Mouse (Mus musculus) thymus, adult 2 months (tissue): ENCODE results near the gene Rtn4ip1.

Source experiments
- CTCF ChIP-seq: fragments of 200-500 bp; IDR thresholded peaks from 2 replicates; pipeline ENCODE4 v1.5.1; 2012; ENCODE audit warnings: mild to moderate bottlenecking, control low read depth, low read length, moderate library complexity, borderline replicate concordance; ENCODE audit not compliant: control insufficient read depth, poor library complexity, insufficient read depth; ENCODE audit errors: extremely low read depth
- POLR2A ChIP-seq: fragments of 200-500 bp; IDR thresholded peaks from 2 replicates; pipeline ENCODE4 v1.6.1; 2012; ENCODE audit warnings: mild to moderate bottlenecking, low read length, control low read depth, moderate library complexity; ENCODE audit not compliant: control insufficient read depth, poor library complexity, insufficient read depth; ENCODE audit errors: extremely low read depth

- TF ChIP-seq POLR2A (no peak), CTCF (no peak)
These were observed 94.4 kb downstream of the Rtn4ip1 start for GRCm38 (mm10) chr10:43995858-43996650.
